Mouse (Mus musculus) A20 (cell line): ENCODE data around the gene Uspl1.

Experiments
- DNase-seq: peaks from one replicate; pipeline ENCODE4 v3.0.0-alpha.2; 2011; ENCODE audit warnings: low read depth, low spot score

Gene Uspl1

GRCm38 (mm10) chr5:149211041-149211440 lies 26.9 kb downstream of the Uspl1 start:
- DNase-seq = no peak

DNA sequence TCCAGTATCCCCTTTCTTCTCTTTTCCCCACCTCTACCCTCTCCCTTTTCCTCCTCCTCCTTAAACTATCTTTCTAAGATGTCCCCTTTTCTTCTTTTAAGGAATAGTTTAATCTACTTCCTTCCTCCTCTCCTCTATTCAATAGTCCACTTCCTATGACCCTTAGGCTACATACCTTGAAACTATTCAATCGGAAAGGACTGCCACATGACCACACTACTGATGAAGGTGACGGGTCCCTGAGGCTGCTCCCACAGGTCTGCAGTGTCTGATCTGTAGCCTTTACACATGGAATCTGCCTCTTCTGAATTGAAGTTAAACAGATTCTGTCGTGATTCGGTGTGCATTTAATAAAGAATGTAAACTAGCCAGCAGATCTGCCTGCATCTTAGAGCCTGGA lies 28.7 kb downstream of the Uspl1 start:
- DNase-seq = no peak

- no peak for DNase-seq
Observed at GRCm38 (mm10) chr5:149215540-149215939, 31.4 kb downstream of the Uspl1 start.

DNA sequence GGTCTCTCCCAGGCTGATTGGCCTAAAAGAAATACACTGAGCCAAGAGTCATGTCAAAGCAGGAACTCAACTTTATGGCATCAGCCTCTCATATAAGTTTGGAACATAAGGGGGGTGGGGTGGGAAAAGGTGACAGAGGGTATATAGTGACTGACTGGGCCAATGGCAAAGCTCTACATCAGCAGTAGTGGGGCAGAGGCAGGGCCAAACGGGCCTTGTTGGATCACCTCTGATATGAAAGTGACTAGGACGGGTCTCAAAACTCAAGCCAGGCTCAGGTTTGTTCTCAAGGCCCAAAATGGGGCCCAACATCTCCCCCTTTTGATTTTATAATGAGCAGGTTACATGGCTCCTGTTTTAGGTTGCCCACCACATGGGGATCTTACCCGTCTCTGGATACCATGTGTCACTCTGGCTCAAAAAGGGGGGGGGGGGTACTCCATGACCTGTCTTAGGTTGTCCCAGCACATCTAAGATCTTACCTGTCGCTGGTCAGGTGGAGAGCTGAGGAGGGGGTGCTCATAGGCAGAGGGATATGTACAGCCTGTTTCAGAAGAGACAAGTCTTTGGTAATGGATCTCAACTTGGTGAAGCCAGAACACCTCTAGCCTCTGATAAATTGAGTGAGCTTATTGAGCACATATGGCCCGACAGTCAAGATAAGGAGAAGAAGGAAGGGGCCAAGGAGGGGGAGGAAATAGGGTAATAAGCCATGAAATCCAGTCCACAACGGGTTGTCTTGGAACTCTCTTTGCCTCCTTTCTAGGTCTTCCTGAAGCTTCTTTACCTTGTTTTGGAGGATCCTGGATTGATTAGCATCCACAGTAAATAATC lies 33.6 kb downstream of the Uspl1 start:
- no peak for DNase-seq

DNA sequence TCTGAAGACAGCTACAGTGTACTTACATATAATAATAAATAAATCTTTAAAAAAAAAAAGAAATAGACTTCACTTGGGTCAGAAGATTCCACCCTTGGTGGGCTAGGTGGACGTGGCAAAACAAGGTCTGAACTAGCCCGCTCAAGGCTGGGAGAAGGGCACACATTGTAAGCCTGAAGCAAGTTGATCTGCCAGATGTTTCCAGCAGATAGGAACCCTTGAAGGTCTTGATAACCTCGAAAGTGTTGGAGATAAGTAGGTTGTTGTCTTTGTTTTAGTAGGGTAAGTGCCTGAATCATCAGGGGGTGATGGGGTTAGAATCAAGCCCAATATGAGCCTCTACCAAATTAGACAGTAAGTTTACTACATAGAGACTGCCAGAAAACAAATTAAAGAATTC lies 35.3 kb downstream of the Uspl1 start:
- DNase-seq = no peak

GRCm38 (mm10) chr5:149221355-149221754 lies 37.2 kb downstream of the Uspl1 start:
- DNase-seq = no peak

GRCm38 (mm10) chr5:149224666-149225065 lies 40.5 kb downstream of the Uspl1 start:
- no peak for DNase-seq

DNA sequence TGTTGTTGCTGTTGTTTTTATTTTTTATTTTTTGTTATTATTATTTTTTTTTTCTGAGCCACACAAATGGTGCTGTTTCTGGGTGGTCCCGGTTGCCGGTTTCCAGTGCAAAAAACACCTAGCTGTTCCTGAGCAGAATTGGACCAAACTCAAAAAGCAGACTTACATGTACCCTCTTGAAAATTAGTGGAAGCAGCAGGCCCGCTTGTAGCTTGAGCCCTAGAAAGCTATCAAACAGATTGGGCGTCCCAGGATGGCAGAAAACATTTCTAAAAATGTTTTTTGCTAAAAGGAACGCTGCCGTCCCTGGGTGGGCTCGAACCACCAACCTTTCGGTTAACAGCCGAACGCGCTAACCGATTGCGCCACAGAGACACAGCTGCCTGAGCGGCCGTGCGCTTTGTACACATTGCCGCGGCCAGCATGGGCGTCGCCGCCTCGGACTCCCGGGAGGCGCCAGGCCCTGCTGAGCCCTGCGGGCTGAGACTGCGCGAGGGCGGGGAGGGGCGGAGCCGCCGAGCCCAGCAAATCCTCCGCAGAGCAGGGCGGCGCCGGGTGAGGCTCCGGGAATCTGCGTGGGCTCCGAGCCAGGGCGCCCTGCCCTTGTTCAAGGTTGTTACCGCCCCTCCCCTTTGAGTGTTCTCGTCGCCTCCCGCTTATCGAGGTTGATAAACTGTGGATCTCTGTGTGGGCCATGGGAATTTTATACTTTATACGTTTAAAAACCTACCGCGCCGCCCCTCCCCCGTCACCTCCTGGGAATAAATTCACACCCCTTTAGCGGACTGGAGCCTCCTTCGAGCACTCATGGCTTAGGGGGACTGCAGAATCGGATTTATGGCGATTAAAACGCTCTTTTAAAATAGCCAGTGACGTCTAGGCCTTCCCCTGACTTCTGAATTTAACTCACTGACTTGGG lies 44.8 kb downstream of the Uspl1 start:
- peak; percentile 97 for DNase-seq

GRCm38 (mm10) chr5:149229619-149230339 lies 45.6 kb downstream of the Uspl1 start:
- DNase-seq = peak; percentile 21

GRCm38 (mm10) chr5:149235002-149235401 lies 50.9 kb downstream of the Uspl1 start:
- DNase-seq = no peak

- DNase-seq = no peak
Observed at GRCm38 (mm10) chr5:149237221-149237950, 53.2 kb downstream of the Uspl1 start.

DNA sequence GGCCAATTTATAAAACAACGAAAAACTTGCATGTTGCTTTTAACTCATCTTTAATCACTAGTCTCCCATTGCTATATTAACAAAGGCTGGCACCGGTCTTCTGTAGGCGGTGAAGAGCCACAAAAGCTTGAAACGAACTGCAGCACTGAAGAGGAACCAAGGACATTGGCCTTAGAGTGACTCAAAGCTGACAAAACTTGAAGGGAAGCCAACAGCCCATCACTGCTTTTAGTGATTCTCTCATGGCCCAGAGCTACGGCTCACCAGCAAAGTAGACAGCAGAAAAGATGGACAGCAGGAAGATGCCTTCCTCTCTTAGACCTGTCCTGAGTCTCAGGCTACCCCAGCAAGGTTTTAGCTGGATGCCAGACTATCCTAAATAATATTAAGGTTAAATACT lies 58.3 kb downstream of the Uspl1 start:
- DNase-seq = no peak

- no peak for DNase-seq
Observed at GRCm38 (mm10) chr5:149243053-149243452, 58.9 kb downstream of the Uspl1 start.

GRCm38 (mm10) chr5:149245391-149245964 lies 61.3 kb downstream of the Uspl1 start:
- DNase-seq = no peak

DNA sequence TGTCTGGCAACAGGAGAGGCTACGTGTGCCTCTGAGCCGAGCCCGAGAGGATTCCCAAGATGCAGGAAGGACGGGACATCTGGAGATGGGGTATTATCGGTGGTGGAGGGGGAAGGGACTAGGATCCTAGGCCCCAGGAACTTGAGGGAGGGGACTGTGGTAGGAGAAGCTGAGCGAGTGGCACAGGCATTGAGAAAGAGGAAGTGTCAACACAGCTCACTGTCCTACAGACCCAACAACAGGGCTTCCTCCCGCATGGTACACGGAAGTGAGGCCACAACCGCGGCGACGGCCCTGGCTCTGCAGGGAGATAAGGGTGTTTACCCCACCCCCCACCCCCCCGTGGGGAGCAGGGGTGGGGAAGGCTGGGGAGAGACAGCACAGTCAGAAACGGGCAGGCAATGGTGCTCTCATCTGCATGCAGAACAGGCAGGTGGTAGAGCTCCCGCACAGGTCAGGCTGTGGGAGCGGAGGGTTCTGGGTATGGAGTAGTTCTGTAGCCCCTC lies 61.9 kb downstream of the Uspl1 start:
- DNase-seq = peak; percentile 93

DNA sequence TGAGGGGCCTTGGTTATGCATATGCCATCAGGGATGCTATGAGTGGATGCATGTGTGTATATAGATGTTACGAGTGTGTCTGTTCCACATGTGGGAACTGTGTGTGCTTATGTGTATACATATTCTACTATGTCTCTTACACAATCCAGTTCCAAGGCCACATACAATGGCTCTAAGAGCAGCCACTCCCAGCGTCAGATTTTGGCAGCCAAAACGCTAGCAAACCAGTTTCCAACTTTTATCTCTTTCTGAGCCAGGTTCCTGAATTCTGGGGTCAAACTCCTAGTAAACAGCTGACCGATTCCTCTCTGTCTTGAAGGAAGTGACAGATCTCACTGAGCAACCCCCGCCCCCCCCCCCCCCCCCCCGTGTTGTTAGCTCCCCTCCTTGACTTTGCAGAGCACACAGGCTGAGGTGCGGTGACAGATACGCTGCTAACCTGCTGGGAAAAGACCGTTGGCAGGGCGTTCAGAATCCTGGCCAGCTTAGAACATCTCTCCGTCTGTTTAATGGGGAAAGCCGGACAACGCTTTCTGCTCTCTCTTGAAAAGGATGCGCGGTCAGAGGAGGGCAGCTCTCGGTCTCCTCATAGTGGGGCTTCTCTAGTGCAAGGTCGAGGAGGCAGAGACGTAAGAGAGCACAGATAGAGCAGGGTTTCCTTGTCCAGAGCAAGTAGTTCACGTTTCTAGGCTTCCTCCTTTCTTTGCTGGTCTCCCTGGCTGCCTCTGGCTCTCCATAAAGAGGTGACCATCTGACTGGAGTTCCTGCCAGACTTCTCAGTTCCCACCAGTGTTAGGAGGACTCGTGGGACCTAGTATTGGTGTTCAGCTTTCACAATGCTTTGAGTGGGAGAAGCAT lies 63.1 kb downstream of the Uspl1 start:
- no peak for DNase-seq

DNA sequence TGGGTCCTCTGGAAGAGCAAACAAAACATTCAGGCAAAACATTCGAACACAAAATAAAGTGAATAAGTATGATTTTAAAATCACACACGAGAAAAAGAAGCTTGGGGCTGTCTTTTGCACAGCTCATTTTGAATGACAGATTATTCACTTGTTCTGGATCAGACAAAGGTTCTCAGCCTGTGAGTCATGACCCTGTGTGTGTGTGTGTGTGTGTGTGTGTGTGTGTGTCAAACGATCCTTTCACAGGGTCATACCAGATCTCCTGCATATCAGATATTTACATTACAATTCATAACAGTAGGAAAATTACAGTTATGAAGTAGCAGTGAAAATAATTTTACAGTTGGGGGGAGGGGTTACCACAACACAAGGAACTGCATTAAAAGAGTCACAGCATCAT lies 68.2 kb downstream of the Uspl1 start:
- DNase-seq = no peak

- DNase-seq = no peak
Observed at GRCm38 (mm10) chr5:149253491-149253890, 69.3 kb downstream of the Uspl1 start.

- no peak for DNase-seq
Observed at GRCm38 (mm10) chr5:149255522-149255921, 71.4 kb downstream of the Uspl1 start.
